Mouse (Mus musculus) embryonic fibroblast, embryonic 13.5 days (primary cell): Measurements from ENCODE around the gene Shbg.

Source experiments
- CTCF ChIP-seq: IDR thresholded peaks from 2 replicates; pipeline ENCODE4 v1.5.1; 2011; ENCODE audit warnings: mild to moderate bottlenecking, control low read depth, low read length, moderate library complexity, borderline replicate concordance; ENCODE audit not compliant: insufficient read depth
- POLR2A ChIP-seq: IDR thresholded peaks from 2 replicates; pipeline ENCODE4 v1.6.1; 2011; ENCODE audit warnings: low read depth, mild to moderate bottlenecking, control low read depth, low read length, moderate library complexity

GRCm38 (mm10) chr11:69653399-69653798 is 35.7 kb upstream of the Shbg start:
- TF ChIP-seq CTCF: no peak
- no peak for TF ChIP-seq POLR2A
